Mouse (Mus musculus) thymus, postnatal 14 days (tissue): ENCODE measurements around the gene Gm6993.

ENCODE experiments used
- DNase-seq: peaks from one replicate; pipeline ENCODE4 v3.0.0; 2021

The Gm6993 gene

DNA sequence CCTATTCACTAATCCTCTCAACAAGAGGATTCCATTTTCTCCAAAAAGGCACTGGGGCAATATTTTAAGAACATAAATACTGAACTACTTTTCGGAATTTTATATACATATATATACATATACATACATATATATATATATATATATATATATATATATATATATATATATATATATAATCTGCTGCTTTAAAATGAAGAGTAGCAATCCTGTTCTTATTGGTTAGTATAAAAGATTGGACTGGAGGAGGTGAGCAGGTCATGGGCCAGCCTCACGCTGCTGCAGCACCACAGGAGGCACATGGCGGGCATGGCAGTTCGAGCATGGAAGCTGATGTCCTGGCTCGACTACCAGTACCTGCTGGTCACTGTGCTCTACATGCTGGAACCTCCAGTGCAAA lies at the start of gene Gm6993:
Gene Gm6993 (plus strand): TSS at position 301 of the 400 bp plus-strand sequence.
- DNase-seq = no peak

DNA sequence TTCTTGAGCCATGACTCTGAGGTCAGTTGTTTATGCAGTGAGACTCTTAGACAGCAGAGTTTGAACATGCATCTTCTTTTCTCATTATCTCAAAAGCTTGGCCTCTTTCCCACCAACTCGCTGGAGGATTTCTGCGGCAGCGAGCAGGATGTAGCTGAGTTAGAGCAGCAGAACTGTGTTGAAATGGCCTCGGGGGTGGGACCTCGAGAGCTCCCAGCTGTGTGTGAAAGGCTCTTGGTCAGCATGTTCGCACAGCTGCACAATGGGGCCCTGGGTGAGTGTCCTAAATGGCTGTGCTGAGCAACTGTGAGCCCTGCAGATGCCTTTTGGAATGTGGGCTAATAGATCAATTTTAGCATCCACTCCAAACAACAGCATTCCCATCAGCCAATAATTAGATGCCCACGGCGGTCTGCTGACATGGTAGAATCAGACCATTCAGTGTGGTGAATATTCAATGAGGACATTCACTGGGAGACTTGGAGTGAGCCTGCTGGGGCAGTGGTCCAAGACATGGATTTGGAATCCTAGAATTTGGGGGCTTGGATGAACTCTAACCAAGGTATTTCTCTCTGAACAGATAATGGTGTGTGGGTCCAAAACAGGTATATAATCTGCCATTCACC lies 49.1 kb upstream of the Gm6993 start:
- no peak for DNase-seq

DNA sequence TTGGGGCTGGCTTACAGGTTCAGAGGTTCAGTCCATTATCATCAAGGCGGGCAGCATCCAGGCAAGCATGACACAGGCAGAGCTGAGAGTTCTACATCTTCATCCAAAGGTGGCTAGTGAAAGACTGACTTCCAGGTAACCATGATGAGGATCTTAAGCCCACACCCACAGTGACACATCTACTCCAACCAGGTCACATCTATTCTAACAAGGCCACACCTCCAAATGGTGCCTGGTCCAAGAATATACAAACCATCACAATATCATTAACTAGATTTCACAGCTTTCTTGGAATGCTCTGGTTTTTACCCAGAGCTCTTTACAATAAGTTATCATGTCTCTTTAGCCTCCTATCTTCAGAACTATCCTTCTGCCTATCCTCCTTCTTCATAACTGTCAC lies 38.1 kb upstream of the Gm6993 start:
- no peak for DNase-seq

DNA sequence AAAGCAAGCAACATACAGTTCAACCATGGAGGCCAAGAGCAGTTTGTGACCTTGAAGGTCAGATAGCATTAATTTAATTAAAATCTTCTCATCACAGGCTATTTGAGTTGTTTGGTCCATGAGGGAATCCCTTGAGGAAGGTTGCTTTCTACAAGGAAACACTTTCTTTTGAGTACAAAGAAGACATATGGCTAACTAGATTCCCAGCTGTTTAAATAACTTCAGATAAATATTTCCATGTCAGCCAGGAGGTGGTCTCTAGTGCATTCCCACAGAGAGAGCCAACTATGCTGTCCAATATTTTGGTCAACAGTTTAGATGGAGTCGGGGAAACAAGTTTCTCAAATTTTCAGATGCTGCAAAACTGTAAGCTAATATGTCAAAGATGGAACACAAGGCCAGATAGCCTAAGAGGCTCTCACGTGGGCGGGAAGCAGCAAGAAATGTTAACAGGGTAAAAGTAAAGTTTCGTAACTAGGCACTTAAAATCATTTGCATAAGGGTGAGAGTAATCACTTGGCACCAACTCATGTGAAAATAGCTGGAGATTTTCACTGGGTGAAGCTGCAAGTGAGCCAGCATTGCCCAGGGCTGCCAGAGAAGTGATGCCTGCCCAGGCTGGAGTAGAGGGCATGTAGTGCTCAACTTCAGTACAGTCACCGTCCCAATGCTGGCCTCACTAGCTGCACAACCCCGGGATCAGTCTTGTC lies 36.7 kb upstream of the Gm6993 start:
- no peak for DNase-seq

DNA sequence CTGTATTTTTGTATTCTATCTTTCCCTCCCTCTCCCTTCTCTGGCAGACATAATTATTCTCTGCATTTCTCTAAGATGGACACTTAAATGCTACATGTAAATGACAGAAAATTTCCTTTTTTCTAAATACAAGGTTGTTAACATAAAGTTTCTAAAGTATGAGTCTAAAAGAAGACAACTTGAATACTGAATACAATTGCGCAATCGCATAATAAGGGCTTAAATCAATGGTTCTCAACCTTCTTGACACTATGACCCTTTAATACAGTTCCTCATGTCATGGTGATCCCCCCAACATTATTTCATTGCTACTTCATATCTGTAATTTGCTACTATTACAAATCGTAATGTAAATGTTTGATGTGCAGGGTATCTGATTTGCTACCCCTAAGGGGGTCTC lies 35.7 kb upstream of the Gm6993 start:
- DNase-seq = no peak

DNA sequence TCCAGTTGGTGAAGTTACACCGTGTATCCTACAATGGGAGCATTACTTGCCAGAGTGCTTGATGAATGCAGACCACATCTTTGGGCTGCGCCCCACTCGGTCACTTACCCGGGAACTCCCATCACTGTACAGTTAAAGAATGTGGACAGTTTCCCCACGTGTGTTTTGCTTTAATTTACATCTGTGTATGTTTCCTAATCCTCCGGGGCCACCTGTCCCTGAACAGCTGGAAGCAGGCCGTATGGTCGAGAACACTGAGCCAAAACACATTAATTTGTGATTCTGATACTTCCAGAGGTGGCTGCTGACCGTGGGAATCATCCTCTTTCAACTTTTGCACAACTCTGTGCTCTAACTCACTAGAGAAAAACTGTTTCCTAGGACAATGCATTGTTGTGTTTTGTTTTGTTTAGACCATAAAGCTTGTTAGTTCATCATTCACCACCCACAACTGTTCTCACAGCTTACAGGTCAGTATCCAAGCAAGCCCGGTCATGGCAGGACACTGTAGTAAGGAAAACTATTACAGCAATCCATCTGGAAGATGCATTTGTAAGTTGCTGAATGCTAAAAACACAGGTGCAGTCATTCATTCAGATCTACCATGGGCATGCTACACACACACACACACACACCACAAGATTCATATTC lies 34.5 kb upstream of the Gm6993 start:
- no peak for DNase-seq

DNA sequence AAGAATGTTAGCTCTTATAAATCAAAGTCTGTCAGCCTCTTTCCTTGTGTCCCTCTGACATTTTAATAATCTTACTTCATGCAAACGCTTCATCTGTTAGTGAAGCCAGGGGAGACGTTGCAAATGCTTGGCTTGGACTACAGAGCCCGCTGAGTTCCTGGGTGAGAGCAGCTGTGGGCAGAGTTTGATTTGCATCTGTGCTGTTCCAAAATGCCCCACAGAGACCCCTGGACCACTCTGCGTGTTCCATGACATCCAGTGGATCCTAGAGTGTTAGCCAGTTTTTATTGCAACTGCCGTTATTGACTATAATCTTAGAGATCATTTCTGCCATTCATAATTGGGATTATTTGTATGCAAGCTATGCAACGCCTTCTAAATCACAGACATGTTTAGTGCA lies 31.8 kb upstream of the Gm6993 start:
- no peak for DNase-seq

DNA sequence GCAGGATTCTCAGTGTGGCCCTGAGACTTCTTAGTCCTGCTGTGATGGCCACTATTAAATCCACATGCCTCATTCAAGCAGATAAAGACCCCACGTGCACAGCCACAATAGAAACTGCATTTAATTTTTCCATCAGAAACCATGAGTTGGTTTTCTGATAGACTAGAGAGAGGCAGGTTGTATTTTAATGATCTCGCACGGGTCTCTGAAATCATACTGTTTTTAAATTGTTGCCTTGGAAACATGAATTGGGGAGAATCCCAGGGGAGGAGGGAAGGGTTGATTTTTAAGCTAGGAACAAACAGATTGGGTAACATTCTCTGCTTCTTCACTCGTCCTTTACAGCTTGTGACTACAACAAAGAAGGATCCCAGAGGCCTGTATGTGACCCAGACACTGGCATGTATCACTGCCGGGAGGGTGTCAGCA lies 31.2 kb upstream of the Gm6993 start:
- no peak for DNase-seq

DNA sequence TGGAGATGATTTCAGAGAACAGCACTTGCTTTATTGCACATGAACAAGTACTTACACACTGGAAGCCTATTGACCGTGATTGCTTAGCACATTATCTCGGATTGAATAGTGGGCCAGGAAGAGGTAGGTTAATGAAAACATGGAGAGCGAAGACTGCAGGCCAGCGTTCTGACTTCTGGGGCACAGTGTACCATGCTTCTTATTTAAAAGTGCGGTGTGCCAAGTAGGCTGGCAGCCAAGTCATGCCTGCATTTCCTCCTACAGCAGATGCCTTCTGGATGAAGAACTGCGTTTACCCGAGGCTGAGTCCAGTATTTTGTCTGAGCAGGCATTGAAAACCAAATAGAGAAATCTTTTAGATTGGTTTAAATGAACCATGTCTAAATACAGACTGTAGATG lies 27.0 kb upstream of the Gm6993 start:
- DNase-seq = no peak

DNA sequence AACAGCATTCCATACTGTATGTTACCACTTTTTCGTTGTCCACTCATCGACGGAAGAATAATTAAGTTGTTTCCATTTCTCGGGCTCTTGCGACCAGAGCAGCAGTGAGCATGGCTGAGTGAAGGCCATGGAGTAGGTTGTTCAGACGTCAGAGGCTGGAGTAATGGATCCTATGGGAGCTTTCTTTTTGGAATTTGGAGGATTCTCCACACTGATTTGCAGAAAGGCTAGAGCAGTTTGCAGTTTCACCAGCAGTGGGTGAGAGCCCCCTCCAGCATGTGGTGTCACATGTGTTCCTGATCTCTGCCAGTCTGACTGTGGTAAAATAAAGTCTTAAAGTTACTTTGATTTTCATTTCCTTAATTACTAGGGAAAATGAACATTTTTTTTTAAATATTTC lies 25.6 kb upstream of the Gm6993 start:
- DNase-seq = no peak

DNA sequence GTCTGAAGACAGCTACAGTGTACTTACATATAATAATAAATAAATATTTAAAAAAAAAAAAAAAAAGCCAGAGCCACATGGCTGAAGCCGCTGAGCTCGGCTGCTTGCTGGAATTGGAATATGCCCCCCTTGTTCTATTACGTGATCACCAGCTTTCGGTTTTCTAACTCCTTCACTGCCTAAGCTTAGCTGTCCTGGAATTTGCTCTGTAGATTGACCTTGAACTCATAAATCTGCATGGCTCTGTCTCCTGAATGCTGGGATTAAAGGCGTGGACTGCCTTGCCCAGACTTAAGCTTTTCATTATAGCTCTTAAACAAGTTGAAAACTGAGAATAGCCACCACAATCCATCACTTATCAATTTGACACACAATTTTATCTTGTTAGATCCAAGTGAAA lies 23.3 kb upstream of the Gm6993 start:
- no peak for DNase-seq

DNA sequence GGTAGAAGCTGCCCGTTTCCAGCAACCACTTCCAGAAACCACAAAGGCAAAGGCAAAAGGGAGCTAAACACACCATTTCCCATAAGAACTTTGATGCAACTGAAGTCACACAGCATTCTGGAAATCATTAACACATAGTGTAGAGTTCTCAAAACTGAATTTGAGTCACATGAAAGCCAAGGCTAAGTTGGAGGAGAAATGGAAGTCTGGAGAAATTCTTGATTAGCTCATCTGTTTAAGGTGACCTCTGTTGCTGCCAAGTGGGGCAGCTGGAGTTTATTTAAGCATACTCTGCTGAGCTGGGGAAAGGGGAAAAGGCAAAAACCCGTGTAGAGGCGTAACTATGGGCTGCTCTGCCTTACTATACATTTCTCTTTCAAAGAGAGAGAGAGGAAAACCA lies 21.8 kb upstream of the Gm6993 start:
- DNase-seq = no peak

DNA sequence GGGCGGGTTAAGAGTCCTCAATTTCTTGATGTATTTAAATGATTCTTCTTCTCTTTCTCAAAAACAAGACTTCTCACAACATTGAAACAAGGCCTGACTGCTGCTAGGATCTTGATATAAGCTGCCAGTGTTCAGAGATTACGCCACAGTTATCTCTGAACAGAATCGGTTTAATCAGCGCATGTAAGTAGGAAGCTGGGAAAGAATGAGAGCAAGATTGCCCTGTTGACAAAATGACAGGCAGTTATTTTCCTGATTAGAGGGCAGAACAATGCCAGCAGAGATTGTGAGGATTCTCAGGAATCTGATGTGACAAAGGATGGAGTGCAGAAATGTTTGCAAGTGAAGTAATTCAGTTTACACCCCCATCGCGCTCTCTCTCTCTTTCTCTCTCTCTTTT lies 19.0 kb upstream of the Gm6993 start:
- no peak for DNase-seq

DNA sequence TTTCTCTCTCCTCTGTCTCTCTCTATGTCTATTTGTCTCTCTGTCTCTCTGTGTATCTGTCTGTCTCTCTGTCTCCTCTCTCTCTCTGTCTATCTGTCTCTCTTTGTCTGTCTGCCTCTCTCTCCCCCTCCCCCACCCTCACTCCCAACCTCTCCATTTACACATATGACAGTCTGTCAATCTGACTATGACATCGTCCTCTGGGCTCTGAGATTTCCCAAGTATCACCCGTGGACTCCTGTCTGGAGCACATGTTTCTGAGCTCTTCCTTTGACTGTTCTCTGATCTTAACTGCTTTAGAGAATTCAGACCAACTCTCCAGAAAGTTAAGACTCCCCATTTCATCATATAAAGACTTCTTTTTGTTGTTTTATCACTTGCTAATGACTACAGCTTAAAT lies 18.3 kb upstream of the Gm6993 start:
- DNase-seq = no peak

DNA sequence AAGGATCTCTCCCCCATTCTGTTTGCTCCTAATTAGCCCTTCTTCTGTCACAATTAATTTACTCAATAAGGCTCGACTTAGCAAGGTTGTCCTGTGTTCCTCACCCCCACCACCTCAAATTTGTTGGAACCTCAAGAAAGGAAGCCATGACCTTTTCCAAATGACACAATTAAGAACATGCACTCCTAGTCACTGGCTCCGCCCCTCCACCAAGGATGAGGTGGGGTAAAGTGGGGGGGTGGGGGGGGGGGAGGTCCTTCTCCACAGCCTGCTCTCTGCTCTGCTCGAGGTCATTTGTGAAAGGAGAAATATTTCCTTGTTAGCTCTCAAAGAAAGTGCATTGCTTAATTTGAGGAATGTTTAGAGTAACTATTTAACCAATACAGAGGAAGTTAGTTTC lies 17.8 kb upstream of the Gm6993 start:
- DNase-seq = no peak

DNA sequence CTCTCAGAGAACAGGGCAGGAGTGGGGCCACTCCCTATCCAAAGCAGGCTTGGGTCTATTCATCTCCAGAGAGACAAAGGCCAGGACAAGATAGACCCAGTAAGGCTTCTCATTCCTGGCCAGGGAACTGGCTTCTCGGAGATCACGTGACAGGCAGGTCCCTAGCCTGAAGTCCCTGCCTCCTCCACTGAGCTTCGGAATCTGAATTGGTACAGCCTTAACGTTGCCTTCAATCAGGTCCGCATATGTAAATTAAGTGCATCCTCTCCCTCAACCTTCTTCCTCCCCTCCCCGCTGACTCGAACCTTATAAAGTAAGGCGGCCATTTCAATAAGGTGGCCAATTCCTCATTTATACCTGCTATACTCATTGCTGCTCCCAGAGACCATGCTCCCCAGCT lies 15.1 kb upstream of the Gm6993 start:
- no peak for DNase-seq

DNA sequence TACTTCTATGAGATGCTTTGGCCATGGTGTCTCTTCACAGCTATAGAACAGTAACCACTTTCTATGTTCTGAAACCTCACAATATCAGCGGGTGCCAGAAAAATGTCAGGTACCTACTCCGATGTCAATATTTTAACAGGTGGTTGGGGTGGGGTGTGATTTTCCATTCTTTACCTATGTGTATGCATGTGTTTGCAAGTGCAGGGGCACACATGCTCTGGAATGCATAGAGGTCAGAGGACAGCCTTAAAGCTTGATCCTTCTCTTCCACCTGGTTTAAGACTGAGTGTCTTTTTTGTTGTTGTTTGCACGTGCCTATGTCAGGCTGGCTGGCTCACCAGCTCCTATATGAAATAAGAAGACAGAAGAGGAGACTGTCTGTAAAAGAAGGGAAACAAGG lies 13.4 kb upstream of the Gm6993 start:
- DNase-seq = no peak

DNA sequence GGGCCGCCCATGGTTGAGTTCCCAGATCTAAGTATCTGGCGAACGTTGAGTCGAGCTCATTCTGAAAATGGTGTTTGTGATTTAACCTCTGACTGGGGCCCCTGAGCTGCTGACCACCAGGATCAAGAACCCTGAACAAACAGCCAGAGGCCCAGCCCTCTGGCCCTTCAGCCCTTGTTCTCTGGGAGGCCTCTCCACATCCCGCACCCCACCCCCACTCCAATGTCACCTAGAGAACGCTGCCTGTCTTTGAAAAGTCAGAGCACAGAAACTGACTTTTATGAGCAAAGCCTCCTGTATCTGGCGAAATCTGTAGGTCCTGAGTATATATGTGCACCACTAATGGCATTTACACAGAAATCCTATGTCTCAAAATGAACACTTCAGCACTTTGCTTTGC lies 11.7 kb upstream of the Gm6993 start:
- DNase-seq = no peak

DNA sequence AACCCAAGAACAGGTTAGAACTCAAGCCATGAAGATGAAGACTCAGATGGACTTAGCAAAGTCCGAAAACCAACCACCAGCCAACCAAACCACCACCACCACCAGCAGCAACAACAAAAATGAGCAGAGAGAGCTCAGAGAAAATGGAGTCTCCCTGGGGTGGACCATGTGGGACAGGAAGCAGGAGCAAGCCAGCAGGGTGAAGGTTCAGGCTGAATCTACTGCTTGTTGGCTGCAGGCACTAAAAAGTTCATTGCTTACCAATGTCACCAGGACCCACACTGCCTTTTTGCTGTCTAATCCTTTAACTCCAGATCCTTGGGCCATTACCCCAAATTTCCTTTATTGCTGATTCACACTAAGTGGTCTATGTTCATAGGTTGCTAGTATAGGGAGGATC lies 7.9 kb upstream of the Gm6993 start:
- no peak for DNase-seq

DNA sequence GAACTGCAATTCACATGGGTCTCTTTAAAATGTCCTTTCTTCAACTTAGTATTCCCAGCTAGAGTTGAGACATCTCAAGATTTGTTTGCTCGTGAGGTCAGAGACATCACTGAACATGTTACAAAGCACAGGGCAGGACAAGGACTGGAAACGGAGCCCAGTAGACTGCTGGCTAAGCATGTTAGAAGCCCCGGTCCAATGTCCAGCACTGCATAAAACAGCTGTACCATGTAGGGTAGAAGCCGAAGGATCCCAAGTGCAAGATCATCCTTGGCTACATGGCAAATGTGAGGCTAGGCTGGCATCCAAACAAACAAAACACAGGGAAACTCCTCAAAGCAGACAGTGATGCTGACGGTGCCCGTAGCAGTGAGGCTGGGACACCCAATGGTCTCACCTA lies 5.6 kb upstream of the Gm6993 start:
- DNase-seq = no peak

DNA sequence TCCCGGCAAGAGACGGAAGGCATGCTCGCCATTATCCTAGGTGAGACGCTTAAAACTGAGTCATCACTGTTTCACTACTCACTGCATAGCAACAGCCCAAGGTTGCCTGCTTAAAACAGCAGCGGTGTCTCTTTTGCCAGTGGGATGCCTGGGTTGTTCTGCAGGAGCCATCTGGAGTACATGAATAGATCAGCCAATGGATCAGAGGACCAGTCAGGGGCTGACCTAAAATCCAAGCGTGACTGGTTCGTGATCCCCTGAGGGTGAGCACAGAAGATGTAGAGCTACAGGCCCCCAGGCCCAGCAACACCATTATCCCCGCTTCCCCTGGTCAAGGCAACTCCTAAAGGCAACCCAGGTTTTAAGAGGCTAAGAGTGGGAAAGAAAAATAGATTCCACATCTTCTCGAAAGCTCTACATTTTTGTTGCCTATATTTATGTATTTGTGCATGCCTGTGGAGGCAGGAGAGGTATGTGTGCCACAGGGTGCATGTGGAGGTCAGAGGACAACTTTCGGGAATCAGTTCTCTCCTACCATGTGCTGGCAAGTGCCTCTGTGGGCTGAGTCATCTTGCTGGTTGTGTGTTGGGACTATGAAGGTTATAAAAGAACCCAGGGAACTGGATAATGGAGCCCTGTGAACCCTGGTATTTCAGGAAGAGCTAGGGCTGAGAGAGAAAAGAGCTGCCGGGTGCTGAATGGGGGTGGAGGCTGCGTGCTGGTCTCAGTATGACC lies 3.5 kb upstream of the Gm6993 start:
- DNase-seq = no peak

DNA sequence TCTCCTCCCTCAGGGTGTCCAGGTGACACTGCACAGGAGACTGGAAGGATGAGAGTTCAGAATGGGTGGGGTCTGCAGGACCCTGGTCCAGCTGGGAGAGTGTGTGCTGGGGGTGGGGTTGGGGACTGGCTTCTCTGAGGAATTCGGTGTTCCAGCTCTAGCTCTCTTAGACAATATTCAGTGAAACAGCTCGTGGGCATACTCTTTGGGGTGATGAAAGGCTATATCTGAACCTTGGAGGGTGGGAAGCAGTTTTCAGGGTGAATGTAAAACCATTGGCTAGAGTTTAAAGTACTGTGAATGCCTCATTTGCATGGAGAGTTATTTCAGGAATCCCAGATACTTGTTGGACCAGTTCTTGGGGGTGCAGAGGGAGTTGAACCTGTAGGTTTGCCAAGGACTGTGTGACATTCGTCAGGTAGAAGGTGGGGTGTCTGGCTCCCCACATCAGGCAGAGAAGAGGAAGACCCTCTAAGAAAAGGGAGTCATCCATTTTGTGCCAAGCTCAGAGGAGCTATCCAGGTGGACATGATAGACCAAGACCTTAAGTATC lies 1.5 kb upstream of the Gm6993 start:
- DNase-seq = no peak

DNA sequence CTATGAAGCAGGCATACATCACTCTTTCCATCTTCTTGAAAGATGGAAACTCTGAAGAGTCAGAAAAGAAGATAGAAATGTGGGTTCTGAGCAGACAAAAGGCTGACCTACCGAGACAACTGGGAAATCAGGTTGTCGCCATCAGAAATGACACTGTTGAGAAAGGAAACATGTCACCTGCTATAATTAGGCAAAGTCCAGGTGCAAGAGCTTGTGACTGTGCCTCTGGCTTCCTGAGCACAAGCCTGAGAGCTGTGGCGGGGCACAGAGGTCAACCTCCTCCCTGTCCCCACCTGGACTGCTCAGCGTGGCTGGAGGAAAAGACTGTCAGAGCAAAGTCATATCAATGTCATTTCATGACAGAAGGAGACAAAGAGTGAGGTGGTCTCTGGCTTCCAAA lies 772 bp upstream of the Gm6993 start:
- DNase-seq = no peak
